Mouse (Mus musculus) cerebral cortex, adult 2 months (tissue): Measurements from ENCODE around the gene Cxcl14.

ENCODE experiments used
- WGBS: fragments of 180-500 bp; shearing (Covaris S2); methylation state at CpG from one replicate; pipeline ENCODE4 v1.1.7; 2018; 5-methylcytosine and 5-hydroxymethylcytosine counted together

Gene Cxcl14

DNA sequence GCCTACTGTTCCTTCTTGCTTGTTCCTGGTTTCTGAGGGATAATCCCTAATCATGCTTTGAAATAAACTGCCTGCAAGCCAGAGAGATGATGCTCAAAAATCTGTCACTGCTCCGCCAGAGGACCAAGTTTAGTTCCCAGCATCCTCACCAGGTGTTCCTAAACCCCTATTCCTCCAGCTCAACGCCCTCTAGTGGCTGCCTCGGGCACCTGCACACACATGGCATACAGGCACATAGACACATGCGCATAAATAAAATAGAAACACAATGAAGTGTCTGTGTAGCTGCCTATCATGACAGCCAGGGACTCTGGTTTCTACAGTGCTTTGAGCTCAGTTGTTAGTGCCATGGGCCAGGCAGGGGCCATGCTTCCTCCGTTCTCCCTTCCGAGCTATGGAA is 6.4 kb downstream of the Cxcl14 start:
- WGBS, result 72% methylated on average over 6 of the region's 6 CpGs

GRCm38 (mm10) chr13:56289261-56289660 is 7.1 kb downstream of the Cxcl14 start:
- WGBS, result 71% methylated on average over 11 of the region's 11 CpGs

GRCm38 (mm10) chr13:56288601-56289000 is 7.8 kb downstream of the Cxcl14 start:
- 65% methylated on average over 4 of the region's 4 CpGs for WGBS

GRCm38 (mm10) chr13:56287091-56287490 is 9.3 kb downstream of the Cxcl14 start:
- 75% methylated on average over 9 of the region's 9 CpGs for whole genome bisulfite sequencing

- WGBS, result 81% methylated on average over 13 of the region's 13 CpGs
Measured at GRCm38 (mm10) chr13:56283321-56283720, 13.0 kb downstream of the Cxcl14 start.

- 81% methylated on average over 6 of the region's 6 CpGs for WGBS
Measured at GRCm38 (mm10) chr13:56280356-56280755, 16.0 kb downstream of the Cxcl14 start.

DNA sequence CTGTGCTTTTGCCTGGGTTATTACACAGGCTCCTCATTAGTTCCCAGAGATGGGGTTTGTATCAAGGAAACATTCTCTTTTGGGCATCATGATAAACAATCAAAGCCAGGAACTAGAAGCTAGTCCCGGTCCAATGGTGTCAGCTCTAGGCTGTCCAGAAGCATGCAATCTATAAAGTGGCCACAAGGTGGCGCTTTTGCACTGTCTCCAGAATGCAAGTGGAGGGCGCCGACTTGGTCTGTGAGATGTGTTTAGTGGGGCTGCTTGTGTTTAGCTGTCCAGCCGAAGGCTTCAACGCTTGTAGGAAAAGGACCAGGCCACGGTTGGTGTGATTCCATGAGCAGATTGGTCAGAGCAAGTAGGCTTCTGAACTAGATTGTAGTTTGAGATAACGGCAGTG is 16.9 kb downstream of the Cxcl14 start:
- WGBS, result 11% methylated on average over 8 of the region's 8 CpGs

GRCm38 (mm10) chr13:56275171-56275570 is 21.2 kb downstream of the Cxcl14 start:
- 74% methylated on average over 2 of the region's 2 CpGs for WGBS

DNA sequence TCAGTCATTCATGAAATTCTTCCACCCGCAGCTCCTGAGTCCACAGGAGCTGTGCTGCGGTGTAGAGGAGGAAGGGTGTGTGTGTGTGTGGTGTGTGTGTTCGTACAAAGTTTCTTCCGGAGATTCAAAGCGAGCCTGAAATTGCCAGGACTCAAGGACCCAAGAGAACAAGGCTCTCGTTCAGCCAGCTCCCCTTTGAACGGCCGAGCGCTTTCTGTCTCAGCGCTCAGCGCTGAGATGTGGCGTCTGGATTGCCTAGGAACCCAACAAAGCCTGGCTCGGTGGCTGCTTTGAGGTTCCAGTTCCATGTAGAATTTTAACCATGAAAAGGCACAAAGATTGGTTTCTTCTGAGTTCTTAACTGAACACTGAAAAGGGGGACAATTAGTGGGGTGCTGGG is 26.2 kb downstream of the Cxcl14 start:
- WGBS, result 61% methylated on average over 13 of the region's 13 CpGs

DNA sequence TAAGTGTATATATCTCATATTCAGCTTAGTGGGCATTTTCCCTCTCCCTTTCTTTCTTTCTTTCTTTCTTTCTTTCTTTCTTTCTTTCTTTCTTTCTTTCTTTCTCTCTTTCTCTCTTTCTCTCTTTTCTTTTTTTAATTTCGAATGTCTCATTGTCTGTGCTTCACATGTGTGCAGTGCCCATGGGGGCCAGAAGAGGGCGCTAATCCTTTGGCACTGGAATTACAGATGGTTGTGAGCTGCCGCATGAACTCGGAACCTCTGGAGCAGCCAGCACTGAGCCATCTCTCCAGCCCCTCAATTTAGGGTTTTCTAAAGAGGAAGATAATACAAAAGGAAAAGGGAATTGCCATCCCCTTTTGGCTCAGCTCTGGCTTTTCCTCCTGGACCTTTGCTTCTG is 29.0 kb downstream of the Cxcl14 start:
- 70% methylated on average over 4 of the region's 4 CpGs for WGBS

- 27% methylated on average over 8 of the region's 8 CpGs for WGBS
Measured at GRCm38 (mm10) chr13:56266435-56266834, 29.9 kb downstream of the Cxcl14 start.

DNA sequence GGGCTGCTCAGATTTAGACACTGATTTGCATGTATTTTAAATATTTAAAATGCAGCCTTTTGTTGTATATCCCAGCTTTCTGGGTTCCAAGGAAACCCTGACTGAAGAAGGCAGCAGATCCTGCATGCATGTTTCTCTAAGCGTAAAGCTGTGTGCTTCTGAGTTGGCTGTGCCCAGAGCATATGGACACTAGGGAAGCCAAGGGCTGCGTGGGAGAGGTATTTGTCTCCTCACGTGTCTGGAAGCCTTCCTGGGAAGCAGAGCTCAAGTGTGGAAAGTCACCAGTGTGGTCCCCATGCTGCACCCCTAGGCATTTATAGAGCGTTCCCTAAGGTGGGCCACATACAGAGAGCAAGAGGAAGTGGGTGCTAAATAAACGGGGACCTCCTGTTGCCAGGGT is 30.7 kb downstream of the Cxcl14 start:
- 45% methylated on average over 5 of the region's 5 CpGs for WGBS

DNA sequence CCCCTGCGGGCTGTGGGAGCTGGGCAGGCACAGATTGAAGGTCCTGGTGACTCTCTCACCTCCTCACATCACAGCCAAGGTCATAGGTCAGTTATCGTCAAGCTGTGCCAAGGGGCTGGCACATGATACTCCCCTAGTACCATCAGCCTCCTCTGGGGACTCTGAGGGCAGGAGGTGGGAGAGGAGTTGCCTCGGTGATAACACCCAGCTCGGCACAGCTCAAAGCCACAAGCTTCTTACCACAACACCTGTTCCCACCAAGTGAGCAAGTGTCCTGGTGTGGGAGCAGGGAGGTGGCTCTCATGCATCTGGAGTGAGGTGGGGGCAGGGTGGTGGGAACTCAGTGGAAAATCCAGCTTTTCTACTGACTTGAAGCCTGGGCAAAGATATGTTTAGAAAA is 34.1 kb downstream of the Cxcl14 start:
- WGBS, result 79% methylated on average over 4 of the region's 4 CpGs

- 6% methylated on average over 17 of the region's 17 CpGs for WGBS
Measured at GRCm38 (mm10) chr13:56260344-56260780, 36.0 kb downstream of the Cxcl14 start.

GRCm38 (mm10) chr13:56259926-56260250 is 36.5 kb downstream of the Cxcl14 start:
- WGBS, result 13% methylated on average over 5 of the region's 5 CpGs

DNA sequence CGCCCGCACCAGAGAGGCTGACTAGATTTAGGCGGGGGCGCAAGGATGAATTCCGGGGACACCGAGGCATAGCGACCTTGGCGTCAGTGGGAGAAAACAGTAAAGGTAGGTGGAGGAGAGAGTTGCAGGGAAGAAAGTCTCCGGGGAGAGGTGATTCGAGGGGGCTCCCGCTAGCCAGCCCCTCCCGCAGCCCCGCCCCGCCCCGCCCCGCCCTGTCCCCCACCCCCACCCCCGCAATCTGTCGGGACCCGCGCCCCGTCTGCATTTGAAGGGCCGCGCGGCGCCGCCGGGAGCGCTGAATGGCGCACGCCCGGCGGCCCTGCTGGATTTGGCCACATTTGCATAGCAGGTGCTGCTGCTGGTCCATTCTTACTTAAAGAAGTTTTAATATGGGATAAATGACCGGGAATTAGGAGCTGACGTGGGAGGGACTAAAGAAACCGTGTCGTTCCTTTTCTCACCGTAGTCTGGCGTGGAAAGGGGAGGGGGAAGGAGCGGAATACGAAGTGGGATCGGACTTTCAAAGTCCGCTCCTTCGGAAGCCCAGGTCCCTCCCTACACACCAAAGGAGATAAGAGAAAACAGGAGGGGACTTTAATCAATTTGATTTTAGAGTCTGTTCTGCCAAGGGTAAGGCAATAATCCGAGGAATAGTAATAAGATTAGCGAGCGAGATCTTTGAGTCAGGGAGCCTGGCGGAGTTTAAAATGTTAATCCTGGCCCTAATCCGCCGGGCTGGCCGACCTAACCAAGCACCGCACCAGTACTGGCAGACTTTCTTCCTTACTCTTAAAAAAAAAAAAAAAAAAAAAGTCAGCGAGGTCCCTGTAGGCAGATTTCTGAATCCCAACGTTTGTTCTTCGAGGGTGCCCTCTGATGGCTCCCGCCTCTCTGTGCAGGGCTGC is 37.1 kb downstream of the Cxcl14 start:
- WGBS, result 2% methylated on average over 55 of the region's 55 CpGs

GRCm38 (mm10) chr13:56258196-56259020 is 37.9 kb downstream of the Cxcl14 start:
- 3% methylated on average over 52 of the region's 52 CpGs for WGBS

- 35% methylated on average over 12 of the region's 12 CpGs for WGBS
Measured at GRCm38 (mm10) chr13:56257469-56258153, 38.7 kb downstream of the Cxcl14 start.

DNA sequence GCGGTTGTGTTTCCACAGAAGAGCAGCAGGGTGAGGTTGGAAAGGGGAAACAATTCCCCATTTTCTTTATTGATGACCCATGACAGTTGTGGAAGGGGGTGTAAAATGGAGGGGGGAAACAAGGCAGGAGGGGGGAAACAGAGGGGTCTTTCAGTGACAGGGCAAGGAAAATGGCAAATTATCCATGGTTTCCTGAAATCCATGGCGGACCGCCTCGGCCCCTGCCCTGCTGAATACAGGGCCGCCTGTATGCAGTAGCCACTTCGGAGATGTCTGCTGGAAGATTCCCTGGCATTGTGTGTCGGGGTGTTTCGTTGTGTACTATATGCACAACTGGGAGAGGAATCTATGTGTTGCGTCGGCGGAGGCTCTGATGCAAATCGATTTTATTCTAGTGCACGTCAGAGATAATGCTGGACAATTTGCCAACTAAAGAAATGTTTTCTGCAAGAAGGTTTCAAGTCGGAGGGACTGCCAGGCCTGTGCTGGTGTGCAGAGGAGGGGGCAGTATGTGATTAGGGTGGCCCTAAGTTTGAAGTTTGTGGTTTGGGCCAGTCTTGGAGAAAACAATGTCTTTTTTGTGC is 39.5 kb downstream of the Cxcl14 start:
- WGBS, result 42% methylated on average over 14 of the region's 14 CpGs

- 69% methylated on average over 3 of the region's 3 CpGs for WGBS
Measured at GRCm38 (mm10) chr13:56253379-56253778, 43.0 kb downstream of the Cxcl14 start.

DNA sequence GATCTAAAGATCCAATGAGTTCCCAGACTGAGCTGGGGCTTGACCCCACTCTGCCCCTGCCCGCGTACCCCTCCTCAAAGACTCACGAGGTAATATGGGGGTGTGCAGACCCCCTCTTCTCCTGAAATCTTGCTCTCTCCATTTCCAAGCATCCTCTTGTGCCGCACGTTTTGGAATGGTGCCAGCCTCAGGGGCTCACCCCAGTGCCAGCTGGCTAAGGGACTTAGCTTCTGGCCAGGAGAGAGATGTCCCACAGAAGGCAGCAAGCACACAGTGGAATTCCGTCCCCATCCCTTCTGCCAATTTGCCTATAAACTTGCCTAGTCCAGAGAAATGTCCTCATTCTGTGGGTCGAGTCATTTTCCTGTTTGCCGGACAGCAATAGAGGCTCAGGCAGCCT is 43.6 kb downstream of the Cxcl14 start:
- 23% methylated on average over 8 of the region's 8 CpGs for WGBS
